Mouse (Mus musculus) frontal cortex, postnatal 10 days (tissue): ENCODE results near the gene Xiap.
"Not testable (repeated sequence)": the region's sequence is repeated elsewhere in the genome, so short reads cannot be mapped to it uniquely, and the experiment has no call there.

Experiments
- DNase-seq, 2 experiments: peaks; one replicate each; pipeline ENCODE4 v3.0.0; 2022; ENCODE audit warnings: low spot score in 2 of 2, mixed read lengths in 1 of 2

The Xiap gene

DNA sequence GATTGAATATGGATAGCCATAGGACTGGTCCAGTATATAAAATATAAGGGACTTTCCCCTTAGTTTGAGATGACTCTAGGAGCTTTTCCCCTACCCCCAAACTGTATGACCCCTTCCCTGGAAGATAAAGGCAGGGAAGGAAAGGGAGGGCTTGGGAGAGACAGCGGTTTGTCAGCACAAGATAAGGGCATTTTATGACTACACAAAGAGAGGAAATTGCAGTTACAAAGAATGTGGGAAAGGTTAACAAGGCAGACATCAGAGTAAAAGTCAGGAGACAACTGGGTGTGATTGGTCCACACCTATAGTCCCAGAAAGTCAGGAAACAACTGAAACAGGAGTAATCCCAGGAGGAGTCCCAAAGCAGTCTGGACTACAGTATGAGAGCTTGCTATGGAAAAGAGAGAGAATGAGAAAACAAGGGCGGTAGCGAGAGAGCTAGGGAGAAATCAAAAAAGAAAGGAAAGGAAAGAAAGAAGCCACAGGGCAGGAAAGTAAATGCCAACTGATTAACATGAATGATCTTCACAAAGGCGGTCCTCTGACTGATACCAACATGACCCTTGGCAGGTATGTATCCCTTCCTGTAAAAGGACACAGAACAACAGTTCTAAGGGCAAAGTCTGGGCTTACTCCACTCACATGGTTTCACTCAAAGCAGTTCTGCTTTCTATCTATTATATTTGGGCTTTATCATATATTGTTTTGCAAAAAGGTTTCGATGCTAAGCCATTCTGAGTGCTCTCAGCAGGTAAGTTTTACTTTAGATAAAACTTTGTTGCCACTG is at the start of gene Xiap:
Gene Xiap (plus strand): TSS at position 398 of the 787 bp plus-strand sequence.
- DNase-seq = no peak

DNA sequence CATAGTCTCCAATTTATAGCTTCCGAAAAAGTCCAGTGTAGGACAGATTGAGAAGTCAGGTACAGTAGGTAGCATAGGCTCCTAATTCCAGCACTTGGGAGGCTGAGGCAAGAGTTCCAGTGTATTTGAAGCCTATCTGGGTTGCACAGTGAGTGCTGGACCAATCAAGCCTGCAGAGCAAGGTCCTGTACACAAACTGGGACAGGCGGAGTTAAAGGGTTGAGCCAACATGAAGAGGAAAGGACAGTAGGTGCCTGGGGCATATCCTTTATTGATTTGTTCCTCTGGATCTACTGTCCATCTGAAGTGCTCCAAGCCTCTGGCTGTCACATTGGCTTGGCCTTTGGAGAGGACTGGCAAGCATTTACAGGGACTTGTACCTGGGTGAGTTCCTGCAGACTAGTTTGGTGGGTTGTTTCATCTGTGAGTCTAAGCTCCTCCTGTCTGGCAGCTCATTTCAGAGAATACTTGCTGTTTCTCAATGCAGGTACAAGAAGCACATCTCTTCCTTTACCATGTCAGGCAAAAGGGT is 46.7 kb upstream of the Xiap start:
- DNase-seq = no peak

GRCm38 (mm10) chrX:42013776-42014175 is 45.7 kb upstream of the Xiap start:
- no peak for DNase-seq

- no peak for DNase-seq
Observed at GRCm38 (mm10) chrX:42014502-42014901, 45.0 kb upstream of the Xiap start.

DNA sequence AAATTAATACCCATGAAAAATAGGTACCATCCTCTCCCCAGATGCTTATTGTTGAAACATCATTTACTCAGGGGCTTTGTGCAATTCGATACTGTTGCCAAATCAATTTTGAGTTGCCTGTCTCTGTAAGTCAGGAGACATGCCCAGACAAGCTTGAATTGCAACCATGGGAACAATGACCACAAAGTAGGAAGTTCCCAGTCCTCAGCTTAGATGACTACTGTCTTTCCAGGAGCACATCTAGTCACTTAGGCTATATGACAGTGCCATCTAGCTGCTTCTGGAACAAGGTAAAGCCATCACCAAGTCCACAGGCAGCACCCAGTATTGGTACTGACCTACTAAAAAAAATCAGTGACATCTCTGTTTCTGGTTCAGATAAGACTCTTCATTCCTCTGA is 41.4 kb upstream of the Xiap start:
- DNase-seq = no peak

DNA sequence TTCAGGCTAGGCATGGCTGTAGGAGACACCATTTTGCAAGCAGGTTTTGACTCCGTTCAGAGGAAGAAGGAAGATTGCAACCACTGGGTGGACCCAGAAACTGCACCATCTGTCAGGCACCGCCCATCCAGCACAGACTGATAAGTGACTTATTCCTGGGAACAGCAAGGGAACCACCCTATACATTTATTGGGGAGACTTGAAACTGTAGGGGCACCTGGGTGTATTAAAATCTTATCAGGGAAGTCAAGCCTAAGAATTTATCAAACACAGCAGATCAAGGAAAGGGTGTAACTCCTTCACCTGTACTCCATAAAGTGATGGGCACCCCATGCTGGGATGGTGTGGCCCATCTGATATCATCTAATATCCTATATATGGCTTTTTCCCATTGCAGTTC is 40.0 kb upstream of the Xiap start:
- DNase-seq = no peak

DNA sequence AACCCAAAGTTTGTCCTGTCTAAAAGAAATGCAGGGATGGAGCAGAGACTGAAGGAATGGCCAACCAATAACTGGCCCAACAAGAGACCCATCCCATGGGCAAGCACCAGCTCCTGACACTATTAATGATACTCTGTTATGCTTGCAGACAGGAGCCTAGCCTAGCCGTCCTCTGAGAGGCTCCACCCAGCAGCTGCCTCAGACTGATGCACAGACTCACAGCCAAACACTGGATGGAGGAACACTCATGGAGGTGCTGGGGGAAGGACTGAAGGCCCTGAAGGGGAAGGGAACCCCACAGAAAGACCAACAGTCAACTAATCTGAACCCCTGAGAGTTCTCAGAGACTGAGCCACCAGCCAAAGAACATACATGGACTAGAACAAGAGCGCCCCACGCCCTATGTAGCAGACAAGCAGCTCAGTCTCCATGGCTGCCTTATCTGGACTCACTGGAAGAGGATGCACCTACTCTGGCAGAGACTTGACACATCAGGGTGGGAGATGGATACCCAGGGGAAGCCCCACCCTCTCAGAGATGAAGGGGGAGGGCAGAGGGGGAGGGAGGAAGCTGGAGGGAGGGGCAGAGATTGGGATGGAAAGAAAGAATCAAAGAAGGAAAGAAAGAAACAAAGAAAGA is 33.6 kb upstream of the Xiap start:
- DNase-seq = not testable (repeated sequence)

- DNase-seq = not testable (repeated sequence)
Observed at GRCm38 (mm10) chrX:42026981-42027380, 32.5 kb upstream of the Xiap start.

DNA sequence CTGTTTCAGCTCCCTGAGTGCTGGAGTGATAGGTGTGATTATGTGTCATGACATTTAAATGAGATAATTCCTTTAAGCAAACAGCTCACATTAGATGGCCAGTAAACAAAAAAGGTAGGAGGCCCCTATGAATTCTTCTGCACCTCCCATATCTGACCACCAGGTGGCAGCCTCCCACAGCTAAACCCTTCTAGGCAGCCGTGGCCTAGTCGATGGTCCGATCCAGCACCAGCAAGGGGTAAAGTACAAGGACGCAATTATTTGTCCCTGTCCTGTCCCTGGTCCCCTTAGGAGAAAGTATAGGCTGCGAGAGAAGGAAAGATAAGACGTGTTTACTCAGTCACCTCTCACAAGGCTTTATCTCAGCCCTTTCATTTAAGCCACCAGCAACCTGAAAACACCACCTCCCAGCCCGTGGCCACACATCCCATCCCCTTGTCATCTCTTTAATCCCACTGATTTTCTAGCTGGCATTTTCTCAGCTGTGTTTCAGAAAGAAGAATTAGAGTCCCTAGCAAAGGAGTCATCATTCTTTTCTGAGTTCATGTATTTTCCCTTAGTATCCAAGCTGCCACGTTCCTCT is 26.3 kb upstream of the Xiap start:
- DNase-seq = peak; percentile 9 to 52

- DNase-seq = no peak
Observed at GRCm38 (mm10) chrX:42033911-42034310, 25.6 kb upstream of the Xiap start.

DNA sequence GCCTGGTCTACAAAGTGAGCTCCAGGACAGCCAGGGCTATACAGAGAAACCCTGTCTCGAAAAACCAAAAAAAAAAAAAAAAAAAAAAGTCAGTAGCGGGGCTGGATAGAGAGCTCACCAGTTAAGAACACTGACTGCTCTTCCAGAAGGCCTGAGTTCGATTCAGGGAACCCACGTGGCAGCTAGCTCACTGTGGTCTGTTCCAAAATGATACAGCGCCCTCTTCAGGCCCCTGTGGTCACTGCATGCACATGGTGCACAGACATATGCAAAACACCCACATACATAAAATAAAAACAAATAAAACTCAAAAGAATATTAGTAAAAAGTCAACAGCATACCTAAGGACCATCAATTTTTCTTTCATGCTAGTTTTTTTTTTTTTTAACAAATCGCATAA is 20.0 kb upstream of the Xiap start:
- no peak for DNase-seq

DNA sequence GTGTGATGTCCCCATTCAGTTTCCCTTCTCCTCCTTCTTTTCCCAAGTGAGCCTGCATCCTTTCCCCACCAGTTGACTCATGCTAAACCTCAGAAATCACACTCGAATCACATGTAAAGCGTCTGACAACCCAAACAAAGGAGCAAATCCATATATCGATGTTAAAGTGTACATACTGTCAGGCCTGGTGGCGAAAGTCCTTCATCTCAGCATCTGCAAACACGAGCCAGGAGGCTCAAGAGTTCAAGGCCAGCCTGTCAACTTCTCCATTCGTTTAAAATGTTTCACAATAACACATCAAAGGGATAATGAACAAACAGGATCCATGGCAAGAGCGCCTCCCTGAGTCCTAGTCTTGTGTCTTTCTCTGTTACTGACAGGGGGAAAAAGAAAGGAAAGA is 14.5 kb upstream of the Xiap start:
- DNase-seq = no peak

- DNase-seq = no peak
Observed at GRCm38 (mm10) chrX:42050652-42051643, 8.5 kb upstream of the Xiap start.

DNA sequence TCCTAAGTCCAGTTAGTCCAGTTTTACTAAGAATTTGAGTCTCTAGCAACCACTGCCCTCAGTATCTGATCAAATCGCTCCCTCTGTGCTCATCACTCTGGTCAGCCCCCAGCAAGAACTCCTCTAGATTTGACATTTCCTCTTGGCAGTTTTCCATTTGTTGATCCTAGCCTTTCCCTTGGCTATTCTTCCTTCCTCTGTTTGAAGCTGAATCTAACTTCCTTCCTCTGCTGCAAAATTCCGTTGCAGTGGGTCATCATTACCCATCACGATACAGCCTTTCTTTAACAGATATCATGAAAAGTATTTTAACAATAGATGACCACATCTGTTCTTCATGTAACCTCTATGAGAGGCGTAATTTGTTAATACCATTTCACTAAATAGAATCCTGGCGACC is 2.5 kb upstream of the Xiap start:
- no peak for DNase-seq

DNA sequence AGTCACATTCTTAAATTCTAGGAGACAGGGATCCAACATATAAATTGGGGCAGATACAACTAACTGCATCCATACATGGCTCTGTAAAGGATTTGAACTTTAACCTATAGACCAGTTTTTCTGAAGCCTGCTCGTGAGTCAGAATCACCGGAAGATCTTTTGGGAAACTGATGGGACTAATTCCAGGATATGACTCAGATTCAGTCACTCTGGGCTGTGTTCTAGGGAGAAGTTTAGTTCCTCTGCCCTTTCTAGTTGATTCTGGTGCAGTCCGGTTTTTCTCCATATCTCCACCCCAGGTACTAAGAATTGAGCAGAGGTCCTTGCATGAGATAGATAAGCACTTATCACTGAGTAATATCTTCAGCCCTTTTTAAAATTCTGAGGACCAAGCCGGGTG is 1.6 kb upstream of the Xiap start:
- DNase-seq = no peak

DNA sequence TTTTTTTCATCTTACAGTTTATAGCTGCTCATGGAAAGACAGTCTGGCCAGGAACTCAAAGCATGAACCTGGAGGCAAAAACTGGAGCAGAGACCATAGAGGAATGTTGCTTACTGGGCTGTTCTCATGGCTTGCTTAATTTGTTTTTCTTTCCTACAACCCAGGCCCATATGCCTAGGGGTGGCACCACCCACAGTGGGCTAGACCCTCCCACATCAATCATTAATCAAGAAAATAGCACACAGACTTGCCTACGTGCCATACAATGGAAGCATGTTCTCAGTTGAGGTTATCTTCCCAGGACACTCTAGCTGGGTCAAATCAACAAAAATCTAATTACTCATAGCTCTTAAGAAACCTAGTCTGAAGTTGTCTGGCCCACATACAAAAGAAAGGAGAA is 4.1 kb downstream of the Xiap start:
- no peak for DNase-seq

DNA sequence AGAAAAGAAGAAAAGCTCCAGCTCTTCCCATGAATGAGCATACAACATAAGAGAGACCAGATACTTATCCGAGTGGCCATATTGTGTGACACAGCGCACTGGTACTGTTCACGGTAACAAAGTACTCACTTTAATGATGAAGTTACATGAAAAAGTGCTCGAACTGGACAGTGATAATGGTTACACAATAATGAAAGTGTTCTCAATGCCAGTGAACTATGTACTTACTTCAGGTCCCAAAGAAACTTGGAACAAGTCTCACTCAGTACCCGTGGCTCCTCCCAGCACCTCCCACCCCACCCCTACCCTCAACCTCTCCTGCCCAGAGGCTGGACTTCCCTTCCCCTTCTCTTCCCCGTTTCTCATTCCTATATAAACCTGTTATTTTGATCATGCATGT is 5.6 kb downstream of the Xiap start:
- DNase-seq = no peak

GRCm38 (mm10) chrX:42066771-42067170 is 7.3 kb downstream of the Xiap start:
- no peak for DNase-seq

DNA sequence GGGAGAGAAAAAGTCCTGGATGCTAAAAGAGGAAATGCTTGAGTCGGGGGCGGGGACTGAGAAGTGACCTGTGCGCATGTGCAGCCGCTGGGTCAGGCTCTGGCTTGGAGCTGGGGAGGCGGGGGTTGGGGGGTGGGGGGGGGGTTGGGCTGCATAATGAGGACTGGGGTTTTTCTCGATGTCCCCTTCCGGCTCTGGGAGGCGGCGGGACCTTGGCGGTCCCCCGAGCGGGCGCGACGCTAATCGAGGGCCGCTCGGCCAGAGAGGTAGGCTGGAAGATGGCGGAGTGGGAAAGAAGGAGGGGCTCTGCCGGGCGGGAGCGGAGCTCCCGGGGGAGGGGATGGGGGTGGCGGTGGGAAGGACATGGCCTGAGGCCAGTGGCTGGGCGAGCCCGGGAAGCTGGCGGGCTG is 8.3 kb downstream of the Xiap start:
- peak; percentile 45 to 51 for DNase-seq

- peak; percentile 69 to 70 for DNase-seq
Observed at GRCm38 (mm10) chrX:42068201-42068874, 8.9 kb downstream of the Xiap start.

- no peak for DNase-seq
Observed at GRCm38 (mm10) chrX:42068875-42069257, 9.4 kb downstream of the Xiap start.
